Mouse (Mus musculus) embryonic facial prominence, embryonic 14.5 days (tissue): ENCODE measurements around the gene Lrrfip2. TPM values are rescaled to one million over a fixed set of nuclear protein-coding genes. Genes with fewer than 3 reads are reported as not detected.

Source experiments
- ATAC-seq: fragments of 200-750 bp; cut with Nextera tagmentation; 2 replicates; pipeline ENCODE4 v1.8.0; 2017; ENCODE audit warnings: low read depth, moderate number of reproducible peaks, moderate TSS enrichment
- DNase-seq: peaks from one replicate; pipeline ENCODE4 v3.0.0-alpha.2; 2015; ENCODE audit warnings: low spot score
- H3K27ac ChIP-seq: fragments of 300-500 bp; sonication (generic); replicated peaks from 2 replicates; pipeline ENCODE4 v1.5.1; 2014; ENCODE audit warnings: low read depth, mild to moderate bottlenecking, low read length, moderate library complexity
- H3K27me3 ChIP-seq: fragments of 300-500 bp; sonication (generic); replicated peaks from 2 replicates; pipeline ENCODE4 v1.6.1; 2014; ENCODE audit warnings: low read length; ENCODE audit not compliant: control insufficient read depth, insufficient read depth
- H3K36me3 ChIP-seq: fragments of 300-500 bp; sonication (generic); 2 replicates; pipeline ENCODE4 v1.6.1; 2014; ENCODE audit warnings: low read length, mixed read lengths; ENCODE audit not compliant: control insufficient read depth, insufficient read depth
- H3K4me1 ChIP-seq: fragments of 300-500 bp; sonication (generic); 2 replicates; pipeline ENCODE4 v1.6.1; 2014; ENCODE audit warnings: antibody characterized with exemption, low read length; ENCODE audit not compliant: control insufficient read depth, insufficient read depth
- H3K4me2 ChIP-seq: fragments of 300-500 bp; sonication (generic); 2 replicates; pipeline ENCODE4 v1.6.1; 2014; ENCODE audit warnings: low read depth, mild to moderate bottlenecking, low read length, moderate library complexity, mixed read lengths
- H3K4me3 ChIP-seq: fragments of 300-500 bp; sonication (generic); 2 replicates; pipeline ENCODE4 v1.5.1; 2014; ENCODE audit warnings: low read depth, mild to moderate bottlenecking, low read length
- H3K9ac ChIP-seq: fragments of 300-500 bp; sonication (generic); 2 replicates; pipeline ENCODE4 v1.6.1; 2014; ENCODE audit warnings: low read depth, mild to moderate bottlenecking, low read length, moderate library complexity, mixed read lengths
- H3K9me3 ChIP-seq: fragments of 300-500 bp; sonication (generic); 2 replicates; pipeline ENCODE4 v1.6.1; 2016; ENCODE audit warnings: low read length; ENCODE audit not compliant: control insufficient read depth
- WGBS: fragments of 180-500 bp; shearing (Covaris S2); extraction: QIAGEN DNeasy Blood & Tissue Kit; methylation state at CpG from one replicate; pipeline ENCODE4 v1.1.7; 2014; 5-methylcytosine and 5-hydroxymethylcytosine counted together
- polyA plus RNA-seq: library from polyadenylated mRNA; unstranded; fragments of >200 nt; fragmentation: Nextera tagmentation; extraction: Ambion mirVana; gene quantifications from 2 replicates; pipeline ENCODE4 v1.2.1, GENCODE M21; 2014

The Lrrfip2 gene
- polyA plus RNA-seq, 1 experiment from 2014 or later = 39.2 TPM

DNA sequence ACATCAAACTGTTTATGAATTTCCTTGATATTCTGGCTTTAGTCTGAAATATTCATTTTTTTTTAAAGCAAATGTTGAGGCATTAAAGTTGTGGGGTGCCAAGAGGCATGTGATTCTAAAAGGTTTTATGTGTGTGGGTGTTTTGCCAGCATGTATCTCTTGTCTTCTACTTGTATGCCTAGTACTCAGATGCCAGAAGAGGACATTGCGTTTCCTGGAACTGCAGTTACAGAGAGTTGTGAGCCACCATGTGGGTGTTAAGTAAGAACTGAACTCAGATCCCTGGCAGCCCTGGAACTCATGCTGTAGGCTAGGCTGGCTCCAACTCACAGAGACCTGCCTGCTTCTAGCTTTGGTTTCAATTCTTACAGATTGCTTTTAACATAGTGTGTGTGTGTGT is 42.2 kb downstream of the Lrrfip2 start:
- no peak for ATAC-seq
- DNase-seq = no peak
- H3K27ac ChIP-seq = no peak overlapping the region
- no peaks in the 10 kb centered on the region for H3K27me3 ChIP-seq
- no peaks in the 10 kb centered on the region for H3K4me1 ChIP-seq
- H3K9me3 ChIP-seq = no peaks in the 10 kb centered on the region
- H3K4me2 ChIP-seq = no peak overlapping the region
- 97% methylated on average over 1 of the region's 1 CpGs for WGBS
- H3K36me3 ChIP-seq = 0 out of 2 replicates have a peak, but pooled peaks cover 11% of the 10 kb centered on the region
- no peak overlapping the region for H3K9ac ChIP-seq
- H3K4me3 ChIP-seq = no peak overlapping the region

DNA sequence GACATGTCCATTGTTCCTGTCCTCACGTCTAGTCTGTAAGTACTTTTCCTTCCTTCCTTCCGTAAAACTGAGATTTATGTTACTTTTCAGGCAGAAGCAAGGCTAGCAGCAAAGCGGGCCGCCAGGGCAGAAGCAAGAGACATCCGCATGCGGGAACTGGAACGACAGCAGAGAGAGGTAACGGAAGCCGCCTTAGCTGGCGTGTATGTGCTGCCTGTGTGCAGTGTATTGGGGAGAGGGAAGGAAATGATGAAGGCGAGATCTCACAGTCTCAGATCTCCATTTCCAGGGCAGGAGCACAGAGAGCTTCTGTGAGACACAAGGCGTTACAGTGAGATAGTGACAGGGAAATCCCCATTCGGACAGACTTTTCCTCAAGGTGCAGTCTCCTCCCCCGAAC is 43.8 kb downstream of the Lrrfip2 start:
- WGBS = 87% methylated on average over 14 of the region's 14 CpGs
- ATAC-seq (no peak), DNase-seq (no peak)
- no peak overlapping the region for H3K27ac ChIP-seq
- H3K27me3 ChIP-seq = no peaks in the 10 kb centered on the region
- no peak overlapping the region for H3K4me2 ChIP-seq
- H3K36me3 ChIP-seq = 0 out of 2 replicates have a peak, but pooled peaks cover 11% of the 10 kb centered on the region
- H3K4me1 ChIP-seq = no peaks in the 10 kb centered on the region
- H3K9ac ChIP-seq = no peak overlapping the region
- no peak overlapping the region for H3K4me3 ChIP-seq
- H3K9me3 ChIP-seq = no peaks in the 10 kb centered on the region

DNA sequence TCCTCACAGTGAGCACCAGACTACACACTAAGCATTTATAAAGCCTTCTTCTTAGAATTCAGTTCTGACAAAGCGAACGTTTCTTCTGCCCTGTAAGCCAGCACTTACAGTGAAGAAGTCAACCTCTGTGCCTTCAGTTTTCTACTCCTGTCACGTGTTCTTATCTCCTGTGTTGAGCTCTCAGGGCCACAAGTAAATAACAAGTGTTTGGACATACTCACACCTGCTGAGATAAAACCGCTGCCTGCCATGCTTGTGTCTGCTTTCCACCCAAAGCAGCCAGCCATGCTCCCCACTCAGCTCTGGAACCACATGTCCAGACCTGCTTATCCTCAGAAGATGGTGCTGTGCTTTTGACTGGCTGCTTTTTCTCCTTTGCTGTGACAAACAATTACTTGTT is 49.2 kb downstream of the Lrrfip2 start:
- Histone ChIP-seq H3K9me3 (no peaks in the 10 kb centered on the region), H3K27ac (no peak overlapping the region), H3K27me3 (no peaks in the 10 kb centered on the region), H3K4me2 (no peak overlapping the region), H3K9ac (no peak overlapping the region), H3K36me3 (0 out of 2 replicates have a peak, but pooled peaks cover 11% of the 10 kb centered on the region), H3K4me1 (no peaks in the 10 kb centered on the region; the same call in 1 of the 2 replicates), H3K4me3 (no peak overlapping the region)
- DNase-seq (no peak), ATAC-seq (no peak)
- WGBS = 59% methylated on average over 4 of the region's 4 CpGs

DNA sequence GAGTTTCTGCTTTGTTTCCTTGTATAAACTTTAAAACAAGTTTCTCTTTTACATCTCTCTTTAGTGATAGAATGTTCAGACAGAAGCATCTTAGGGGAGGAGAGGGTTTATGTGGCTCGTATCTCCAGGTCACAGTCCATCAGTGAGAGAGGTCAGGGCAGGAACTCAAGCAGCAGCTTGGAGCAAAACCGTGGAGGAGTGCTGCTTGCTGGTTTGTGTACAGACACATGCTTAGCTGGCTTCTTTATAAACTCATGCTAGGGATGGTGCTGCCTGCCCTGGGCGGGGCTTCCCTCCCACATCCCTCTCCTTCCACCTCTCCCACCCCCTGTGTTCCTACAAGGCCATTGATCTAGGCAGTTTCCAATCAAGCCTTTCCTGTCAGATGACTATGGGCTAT is 53.0 kb downstream of the Lrrfip2 start:
- no peak overlapping the region for H3K4me3 ChIP-seq
- ATAC-seq (no peak), DNase-seq (no peak)
- WGBS = 54% methylated on average over 3 of the region's 3 CpGs
- no peak overlapping the region for H3K4me2 ChIP-seq
- no peaks in the 10 kb centered on the region; the same call in 1 of the 2 replicates for H3K4me1 ChIP-seq
- H3K36me3 ChIP-seq = no peaks in the 10 kb centered on the region
- no peaks in the 10 kb centered on the region for H3K27me3 ChIP-seq
- H3K9ac ChIP-seq = no peak overlapping the region
- no peaks in the 10 kb centered on the region for H3K9me3 ChIP-seq
- H3K27ac ChIP-seq = no peak overlapping the region

DNA sequence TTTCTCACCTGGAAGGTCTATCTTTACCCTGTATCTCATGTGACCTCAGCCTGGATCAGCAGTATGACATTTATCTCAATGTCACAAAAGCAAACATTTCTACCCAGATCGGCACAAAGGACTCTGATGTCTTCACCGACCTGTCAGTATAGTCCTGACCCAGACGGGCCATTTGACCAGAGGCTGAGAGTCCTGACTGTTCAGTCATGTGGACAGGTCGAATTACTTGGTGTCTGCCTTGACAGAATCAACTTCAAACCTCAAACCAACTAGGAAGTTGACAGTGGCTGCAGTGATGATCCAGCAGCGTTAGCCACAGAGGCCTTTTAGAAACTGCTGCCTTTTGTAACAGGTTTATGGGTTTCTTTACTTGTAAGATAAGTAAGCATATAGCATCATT is 56.7 kb downstream of the Lrrfip2 start:
- Histone ChIP-seq H3K9me3 (no peaks in the 10 kb centered on the region), H3K4me1 (no peaks in the 10 kb centered on the region), H3K36me3 (0 out of 2 replicates have a peak, but pooled peaks cover 1% of the 10 kb centered on the region), H3K9ac (no peak overlapping the region), H3K4me2 (no peak overlapping the region), H3K27ac (no peak overlapping the region), H3K4me3 (no peak overlapping the region), H3K27me3 (no peaks in the 10 kb centered on the region)
- 58% methylated on average over 5 of the region's 5 CpGs for WGBS
- ATAC-seq (no peak), DNase-seq (no peak)

DNA sequence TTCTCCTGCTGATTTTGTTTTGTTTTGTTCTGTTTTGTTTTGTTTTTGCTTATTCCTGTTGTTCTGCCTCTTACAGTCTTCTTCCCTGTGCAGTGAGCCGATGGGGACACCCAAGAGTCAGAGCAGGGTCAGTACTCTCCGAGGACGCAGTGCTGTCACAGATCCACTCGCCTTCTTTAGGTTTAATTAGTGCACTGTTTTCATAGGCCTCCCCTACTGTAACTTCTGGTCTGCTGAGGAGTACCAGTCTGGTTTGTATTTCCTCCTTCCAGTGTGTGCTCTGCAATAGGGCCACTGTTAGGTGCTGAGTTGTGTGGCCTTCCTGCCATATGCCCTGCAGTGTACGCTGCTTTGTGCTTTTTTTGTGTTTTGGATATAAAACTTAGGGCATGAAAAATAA is 61.6 kb downstream of the Lrrfip2 start:
- H3K4me1 ChIP-seq = no peaks in the 10 kb centered on the region
- 0 out of 2 replicates have a peak, but pooled peaks cover 2% of the 10 kb centered on the region for H3K36me3 ChIP-seq
- H3K4me3 ChIP-seq = no peak overlapping the region
- DNase-seq = no peak
- no peaks in the 10 kb centered on the region for H3K27me3 ChIP-seq
- 65% methylated on average over 5 of the region's 5 CpGs for WGBS
- H3K27ac ChIP-seq = no peak overlapping the region
- H3K9ac ChIP-seq = no peak overlapping the region
- ATAC-seq = no peak
- no peak overlapping the region for H3K4me2 ChIP-seq
- no peaks in the 10 kb centered on the region for H3K9me3 ChIP-seq

DNA sequence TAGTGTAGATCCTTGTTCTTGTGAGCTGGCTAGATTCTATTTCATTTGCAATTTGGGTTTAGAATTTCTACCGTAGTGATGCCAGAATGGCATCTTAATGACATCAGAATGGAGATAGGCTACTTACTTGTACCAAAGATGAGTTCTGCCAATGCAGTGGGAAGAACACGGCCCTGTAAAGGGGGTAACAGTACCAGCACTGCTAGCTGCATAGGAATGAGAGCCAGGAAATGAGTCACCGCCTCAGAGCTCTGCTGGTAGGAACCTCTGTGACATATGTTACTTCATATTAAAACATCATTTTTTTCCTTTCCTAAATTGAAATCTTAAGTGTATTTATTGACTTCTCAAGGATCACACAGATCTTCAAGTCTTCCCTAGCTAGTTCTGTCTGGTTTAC is 64.8 kb downstream of the Lrrfip2 start:
- no peak overlapping the region for H3K4me2 ChIP-seq
- H3K36me3 ChIP-seq = 0 out of 2 replicates have a peak, but pooled peaks cover 2% of the 10 kb centered on the region
- H3K9me3 ChIP-seq = no peaks in the 10 kb centered on the region
- WGBS = 59% methylated on average over 3 of the region's 3 CpGs
- no peak overlapping the region for H3K4me3 ChIP-seq
- ATAC-seq (no peak), DNase-seq (no peak)
- no peak overlapping the region for H3K27ac ChIP-seq
- H3K4me1 ChIP-seq = no peaks in the 10 kb centered on the region
- H3K27me3 ChIP-seq = no peaks in the 10 kb centered on the region
- no peak overlapping the region for H3K9ac ChIP-seq

DNA sequence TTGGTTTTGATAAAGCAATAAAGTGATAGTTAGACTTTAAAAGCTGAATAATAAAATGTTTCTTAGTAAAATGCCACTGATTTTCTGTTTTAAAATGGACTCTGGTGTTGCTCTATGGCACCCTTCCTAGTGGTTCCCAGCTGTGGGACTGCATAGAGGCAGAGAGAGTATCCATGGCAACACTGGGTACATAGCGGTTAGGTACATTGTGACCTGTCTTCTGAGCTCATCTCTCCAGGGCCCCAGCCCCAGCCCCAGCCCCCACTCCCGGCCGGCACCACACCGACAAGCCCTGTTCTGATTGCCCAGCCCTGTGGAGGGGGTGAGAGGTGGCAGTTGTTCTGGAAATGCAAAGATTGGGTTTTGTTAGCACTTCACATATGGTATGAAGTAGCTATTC is 67.5 kb downstream of the Lrrfip2 start:
- ATAC-seq (peak; percentile 78), DNase-seq (no peak)
- H3K27me3 ChIP-seq = no peaks in the 10 kb centered on the region
- H3K4me2 ChIP-seq = no peak overlapping the region
- no peak overlapping the region for H3K27ac ChIP-seq
- no peaks in the 10 kb centered on the region for H3K4me1 ChIP-seq
- no peaks in the 10 kb centered on the region for H3K9me3 ChIP-seq
- H3K4me3 ChIP-seq = no peak overlapping the region
- H3K9ac ChIP-seq = no peak overlapping the region
- 53% methylated on average over 4 of the region's 4 CpGs for WGBS
- peaks cover 11% of the 10 kb centered on the region; the same call in 1 of the 2 replicates for H3K36me3 ChIP-seq

DNA sequence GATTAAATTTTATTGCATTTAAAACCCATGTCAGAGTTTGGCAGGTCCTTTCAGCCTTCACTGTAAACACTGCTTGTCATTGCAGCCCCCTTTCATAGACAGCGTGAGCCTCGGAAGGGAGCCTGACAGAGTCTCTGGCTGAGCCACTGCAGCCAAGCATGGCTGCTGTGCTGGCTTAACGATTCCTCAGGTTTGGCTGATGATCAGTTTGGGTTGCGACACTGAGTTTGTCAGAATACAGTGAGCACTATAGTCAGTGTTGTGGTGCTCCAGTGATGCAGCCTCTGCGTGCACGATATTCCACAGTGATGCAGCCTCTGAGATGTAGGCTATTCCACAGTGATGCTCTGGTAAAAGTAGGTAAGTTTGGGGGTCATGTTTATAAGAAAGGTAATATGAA is 69.5 kb downstream of the Lrrfip2 start:
- Histone ChIP-seq H3K9ac (no peak overlapping the region), H3K27ac (no peak overlapping the region), H3K4me2 (no peak overlapping the region), H3K4me1 (no peaks in the 10 kb centered on the region), H3K9me3 (no peaks in the 10 kb centered on the region), H3K27me3 (no peaks in the 10 kb centered on the region), H3K4me3 (no peak overlapping the region), H3K36me3 (peaks cover 16% of the 10 kb centered on the region; the same call in 1 of the 2 replicates)
- DNase-seq (no peak), ATAC-seq (no peak)
- 85% methylated on average over 6 of the region's 6 CpGs for WGBS
